Mouse (Mus musculus): ENCODE data around the gene Tjap1. TPM values are rescaled to one million over a fixed set of nuclear protein-coding genes. Genes with fewer than 3 reads are reported as not detected.

Gene Tjap1
- total and polyA plus RNA-seq, 3 experiments = 12.9 to 41.2 TPM; not detected in 1

DNA sequence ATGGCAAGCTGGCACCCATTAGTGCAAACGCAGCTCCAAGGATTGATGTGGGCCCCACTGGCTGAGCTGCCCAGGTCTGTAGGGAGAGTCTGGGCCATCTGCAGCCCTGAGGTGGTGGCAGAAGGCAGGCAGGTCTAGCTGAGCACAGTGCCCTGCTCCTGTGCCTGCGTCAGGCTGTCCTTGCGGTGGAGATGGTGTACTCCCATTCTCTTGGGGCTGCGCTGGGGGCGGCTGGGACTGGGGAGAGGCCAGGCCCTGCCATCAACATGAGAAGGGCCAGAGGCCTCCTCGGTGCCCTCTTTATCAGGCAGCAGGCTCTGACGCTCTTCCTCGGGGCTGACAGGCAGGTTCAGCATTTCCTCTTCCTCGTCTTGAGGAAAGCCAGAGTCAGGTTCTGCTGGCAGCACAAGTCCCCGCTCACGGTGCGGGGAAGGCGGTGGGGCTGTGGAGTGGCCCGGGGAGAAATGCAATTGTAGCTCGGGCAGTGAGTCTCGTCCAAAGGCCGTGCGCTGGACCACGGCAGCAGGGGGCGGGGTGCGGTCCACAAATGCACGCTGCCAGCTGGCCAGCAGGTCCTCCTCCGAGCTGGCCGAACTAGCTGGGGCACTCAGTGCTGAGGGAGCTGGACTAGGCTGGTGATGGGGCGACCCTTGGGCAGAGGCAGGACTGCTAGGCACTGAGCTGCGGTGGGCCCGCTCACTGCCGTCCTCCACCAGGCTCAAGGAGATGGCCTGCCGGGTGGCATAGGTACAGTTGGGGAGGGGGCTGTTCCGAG, 24.4 kb downstream of the Tjap1 start:
- H3K4me3 ChIP-seq (ENCODE audit: control insufficient read depth in 1 of 2, insufficient read depth in 1 of 2, low read depth in 2 of 2, low read length in 2 of 2) = no peak overlapping the region
- no peaks in the 10 kb centered on the region; a peak in 2 of 4 replicates for H3K36me3 ChIP-seq (ENCODE audit: control insufficient read depth in 1 of 2, insufficient read depth in 2 of 2, low read length in 2 of 2)
- H3K9ac ChIP-seq (ENCODE audit: control insufficient read depth, low read depth, low read length, poor library complexity, severe bottlenecking) = no peak overlapping the region
- TF ChIP-seq SIN3A (IDR thresholded peaks at IDR 0.05; ENCODE audit: low read length) (no peak), ZMIZ1 (IDR thresholded peaks at IDR 0.05; ENCODE audit: low read depth, low read length) (no peak)
- DNase-seq (ENCODE audit: low read depth, low spot score) = no peak
- H3K4me1 ChIP-seq (ENCODE audit: control insufficient read depth in 1 of 2, insufficient read depth in 2 of 2, low read length in 2 of 2) = peaks cover 0 to 4% of the 10 kb centered on the region in 2 experiments; a peak in 1 of 4 replicates
- no peaks in the 10 kb centered on the region for H3K9me3 ChIP-seq (replicated peaks; ENCODE audit: insufficient read depth, low read length)
- H3K79me2 ChIP-seq (ENCODE audit: control insufficient read depth, insufficient read depth, low read length, poor library complexity) = no peaks in the 10 kb centered on the region
- no peak overlapping the region for H3K27ac ChIP-seq (ENCODE audit: control insufficient read depth, low read depth, low read length)
- H3K27me3 ChIP-seq (ENCODE audit: control insufficient read depth in 1 of 2, insufficient read depth in 2 of 2, low read length in 2 of 2) = no peaks in the 10 kb centered on the region

DNA sequence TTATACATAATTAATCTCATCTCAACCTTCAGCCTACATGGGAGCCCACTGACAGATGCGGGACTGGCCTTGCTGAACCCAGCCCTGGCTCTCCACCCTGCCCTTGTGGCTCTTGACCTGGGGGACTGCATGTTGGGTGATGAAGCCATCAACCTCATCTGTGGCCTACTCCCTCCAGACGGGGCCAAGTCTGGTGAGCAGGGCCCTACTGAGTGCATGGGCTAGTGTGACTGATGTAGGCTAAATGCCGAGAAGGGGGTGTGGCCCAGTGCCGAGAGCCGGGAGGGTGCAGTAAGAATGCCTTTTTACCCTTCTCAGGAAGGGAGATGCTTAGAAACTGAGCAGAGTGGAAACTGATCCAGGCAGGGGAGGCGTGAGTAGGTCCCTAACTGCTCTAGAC, 27.7 kb downstream of the Tjap1 start:
- TF ChIP-seq ETS1 (IDR thresholded peaks at IDR 0.05; ENCODE audit: low read depth, low read length) = no peak
- TF ChIP-seq MXI1 (IDR thresholded peaks at IDR 0.05; ENCODE audit: low read depth, low read length) = no peak
- no peak for TF ChIP-seq POLR2AphosphoS2 (IDR thresholded peaks at IDR 0.05; ENCODE audit: low read length)
- no peak for TF ChIP-seq SMC3 (IDR thresholded peaks at IDR 0.05; ENCODE audit: low read depth, low read length)
- no peak for TF ChIP-seq JUND (IDR thresholded peaks at IDR 0.05; ENCODE audit: low read depth, low read length)
- TF ChIP-seq HCFC1 (IDR thresholded peaks at IDR 0.05; ENCODE audit: low read depth, low read length) = no peak
- no peak for TF ChIP-seq ZC3H11A (IDR thresholded peaks at IDR 0.05; ENCODE audit: low read depth, low read length)
- TF ChIP-seq ZMIZ1 (IDR thresholded peaks at IDR 0.05; ENCODE audit: low read depth, low read length) = no peak
- TF ChIP-seq ZNF384 (IDR thresholded peaks at IDR 0.05; ENCODE audit: low read depth, low read length) = no peak
- H3K4me3 ChIP-seq (ENCODE audit: control insufficient read depth in 1 of 2, insufficient read depth in 1 of 2, low read depth in 2 of 2, low read length in 2 of 2) = no peak overlapping the region
- H3K9ac ChIP-seq (ENCODE audit: control insufficient read depth, low read depth, low read length, poor library complexity, severe bottlenecking) = no peak overlapping the region
- no peak for DNase-seq (ENCODE audit: low read depth, low spot score)
- no peaks in the 10 kb centered on the region for H3K9me3 ChIP-seq (replicated peaks; ENCODE audit: insufficient read depth, low read length)
- no peaks in the 10 kb centered on the region for H3K79me2 ChIP-seq (ENCODE audit: control insufficient read depth, insufficient read depth, low read length, poor library complexity)
- no peaks in the 10 kb centered on the region for H3K27me3 ChIP-seq (ENCODE audit: control insufficient read depth in 1 of 2, insufficient read depth in 2 of 2, low read length in 2 of 2)
- no peak overlapping the region for H3K27ac ChIP-seq (ENCODE audit: control insufficient read depth, low read depth, low read length)
- no peaks in the 10 kb centered on the region for H3K36me3 ChIP-seq (ENCODE audit: control insufficient read depth in 1 of 2, insufficient read depth in 2 of 2, low read length in 2 of 2)
- peaks cover 0 to 6% of the 10 kb centered on the region in 2 experiments; a peak in 1 of 4 replicates for H3K4me1 ChIP-seq (ENCODE audit: control insufficient read depth in 1 of 2, insufficient read depth in 2 of 2, low read length in 2 of 2)

DNA sequence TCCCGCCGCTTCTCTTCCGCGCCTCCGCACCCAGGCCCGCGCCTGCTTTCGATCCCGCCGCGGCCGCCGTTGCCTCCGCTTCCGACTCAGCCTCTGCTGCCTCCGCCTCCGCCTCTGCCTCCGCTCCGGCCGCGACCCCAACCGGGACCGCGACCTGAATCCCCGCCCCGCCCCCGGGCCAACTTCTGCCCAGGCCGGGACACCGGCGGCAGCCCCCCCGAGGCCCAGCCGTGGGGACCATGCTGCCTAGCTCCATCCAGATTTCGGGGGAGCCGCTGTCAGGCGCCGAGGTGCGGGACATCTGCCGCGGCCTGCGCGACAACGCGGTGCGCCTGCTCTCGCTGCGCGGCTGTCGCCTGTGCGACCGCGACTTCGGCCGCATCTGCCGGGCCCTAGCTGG, 28.7 kb downstream of the Tjap1 start:
- Histone ChIP-seq H3K4me1 (ENCODE audit: control insufficient read depth in 1 of 2, insufficient read depth in 2 of 2, low read length in 2 of 2) (peaks cover 0 to 10% of the 10 kb centered on the region in 2 experiments; a peak in 2 of 4 replicates), H3K79me2 (ENCODE audit: control insufficient read depth, insufficient read depth, low read length, poor library complexity) (peaks cover 1% of the 10 kb centered on the region), H3K27me3 (ENCODE audit: control insufficient read depth in 1 of 2, insufficient read depth in 2 of 2, low read length in 2 of 2) (no peaks in the 10 kb centered on the region), H3K27ac (ENCODE audit: control insufficient read depth, low read depth, low read length) (no peak overlapping the region), H3K4me3 (ENCODE audit: control insufficient read depth in 1 of 2, insufficient read depth in 1 of 2, low read depth in 2 of 2, low read length in 2 of 2) (peak overlapping the region; percentile 40 to 66), H3K36me3 (ENCODE audit: control insufficient read depth in 1 of 2, insufficient read depth in 2 of 2, low read length in 2 of 2) (peaks cover 0 to 2% of the 10 kb centered on the region in 2 experiments; a peak in 2 of 4 replicates), H3K9ac (ENCODE audit: control insufficient read depth, low read depth, low read length, poor library complexity, severe bottlenecking) (peak overlapping the region; percentile 62), H3K9me3 (replicated peaks; ENCODE audit: insufficient read depth, low read length) (no peaks in the 10 kb centered on the region)
- DNase-seq (ENCODE audit: low read depth, low spot score) = peak; percentile 39
- TF ChIP-seq MYC (IDR thresholded peaks at IDR 0.05; ENCODE audit: low read depth, low read length) = no peak
- TF ChIP-seq KAT2A (conservative IDR thresholded peaks at IDR 0.05; ENCODE audit: low read depth, low read length) = no peak
- TF ChIP-seq NRF1 (IDR thresholded peaks at IDR 0.05; ENCODE audit: insufficient read depth, low read depth, low read length, poor library complexity, severe bottlenecking) = 0 out of 2 replicates have a peak, but pooled peaks have one; percentile 19
- 0 out of 4 replicates have a peak, but pooled peaks of 1 of the 2 experiments have one; percentile 7 for TF ChIP-seq POLR2A (IDR thresholded peaks at IDR 0.05; ENCODE audit: control insufficient read depth in 1 of 2, insufficient read depth in 1 of 2, low read depth in 1 of 2, low read length in 2 of 2, poor library complexity in 1 of 2)

Measured in MEL (cell line).